In genomic region chr4:117127991-117128686, GRCm38 (mm10) we compare ENCODE assay signal across 18 mouse cellular contexts. TPM values are rescaled to one million over a fixed set of nuclear protein-coding genes. Genes with fewer than 3 reads are reported as not detected.
"Had no signal": no experiment of that assay in that cellular context is flagged by ENCODE, and none has a peak within 500 bp of the region (broad histone marks: within the 10 kb centered on the region; RNA-seq: fewer than 3 reads in every experiment).

No protein-coding gene starts in this region.

- ATAC-seq: lung, postnatal 0 days; midbrain, embryonic 13.5 days had no signal

- DNase-seq: kidney, postnatal 10 days; kidney, postnatal 4 days; liver; lung, adult 2 months; lung, postnatal 36 days; thymus, adult 18-20 months; thymus, postnatal 14 days had no signal

- H3K4me3 ChIP-seq: layer of hippocampus, adult 2 months; limb, embryonic 12.5 days; midbrain, embryonic 13.5 days; neural tube, embryonic 12.5 days had no signal

- H3K27ac ChIP-seq: limb, embryonic 12.5 days; liver, embryonic 14.5 days; midbrain, embryonic 13.5 days; neural tube, embryonic 12.5 days had no signal

- H3K4me2 ChIP-seq: limb, embryonic 12.5 days; midbrain, embryonic 13.5 days; neural tube, embryonic 12.5 days had no signal

- H3K27me3 ChIP-seq: midbrain, embryonic 13.5 days had no signal

- H3K9ac ChIP-seq: liver, embryonic 14.5 days; midbrain, embryonic 13.5 days; neural tube, embryonic 12.5 days had no signal

- H3K9me3 ChIP-seq: limb, embryonic 12.5 days; midbrain, embryonic 13.5 days; neural tube, embryonic 12.5 days had no signal

RNA-seq across cellular contexts. Expression of gene Tctex1d4, which starts 1.5 kb away (rescaled TPM):
- total RNA-seq: left cerebral cortex, postnatal 36 days; megakaryocyte-erythroid progenitor cell, adult 5-6 weeks; neutrophil, adult 5-6 weeks had no signal
- polyA plus RNA-seq: kidney, embryonic 14.5 days; limb, embryonic 12.5 days; liver, embryonic 14.5 days; midbrain, embryonic 13.5 days; neural tube, embryonic 12.5 days; stomach, embryonic 14.5 days had no signal

RNA-seq across cellular contexts. Expression of gene Ptch2, which starts 32.3 kb away (rescaled TPM):
- total RNA-seq: megakaryocyte-erythroid progenitor cell, adult 5-6 weeks had no signal
